Mouse (Mus musculus): ENCODE measurements around the gene 2310011J03Rik.

The 2310011J03Rik gene

DNA sequence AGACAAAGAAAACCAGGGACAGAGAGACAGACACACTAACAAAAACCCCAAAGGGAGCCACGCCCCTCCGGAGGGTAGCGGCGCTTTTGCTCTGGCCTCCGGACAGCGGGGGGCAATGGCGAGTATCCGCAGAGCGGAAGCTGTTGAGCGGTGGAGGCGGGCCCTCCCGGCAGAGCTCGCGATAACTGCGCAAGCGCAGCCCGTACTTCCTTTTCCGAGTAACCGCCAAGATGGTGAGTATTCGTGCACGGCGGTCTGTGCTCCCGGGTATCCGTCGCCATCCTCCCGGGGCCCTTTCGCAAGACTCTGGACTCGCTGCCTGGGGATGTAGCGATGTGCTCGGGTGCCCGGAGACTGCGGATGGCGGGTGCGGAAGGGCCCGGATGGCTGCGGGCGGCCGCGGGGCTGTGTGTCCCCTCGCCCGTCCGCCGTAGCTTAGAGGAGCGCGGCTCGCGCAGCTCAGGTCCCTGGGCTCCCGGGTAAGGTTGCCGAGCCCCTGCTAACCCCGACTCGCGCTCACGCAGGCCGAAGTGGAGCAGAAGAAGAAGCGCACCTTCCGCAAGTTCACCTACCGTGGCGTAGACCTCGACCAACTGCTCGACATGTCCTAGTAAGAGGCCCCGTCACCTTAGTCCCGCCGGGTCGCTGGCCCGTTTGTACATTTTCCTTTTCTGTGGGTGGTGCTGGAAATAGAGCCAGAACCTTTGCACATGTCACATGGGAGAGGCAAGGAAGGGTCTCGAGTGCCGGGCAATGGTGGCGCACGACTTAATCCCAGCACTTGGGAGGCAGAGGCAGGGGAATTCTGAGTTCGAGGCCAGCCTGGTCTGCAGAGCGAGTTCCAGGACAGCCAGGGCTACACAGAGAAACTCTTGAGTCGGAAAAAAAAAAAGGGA, 27.8 kb downstream of the 2310011J03Rik start, which contains the start of gene Rps15:
TSS of gene Rps15 (plus strand) at position 203 of the 896 bp plus-strand sequence.
- peak; percentile 97 for DNase-seq (ENCODE audit: low read depth)

DNA sequence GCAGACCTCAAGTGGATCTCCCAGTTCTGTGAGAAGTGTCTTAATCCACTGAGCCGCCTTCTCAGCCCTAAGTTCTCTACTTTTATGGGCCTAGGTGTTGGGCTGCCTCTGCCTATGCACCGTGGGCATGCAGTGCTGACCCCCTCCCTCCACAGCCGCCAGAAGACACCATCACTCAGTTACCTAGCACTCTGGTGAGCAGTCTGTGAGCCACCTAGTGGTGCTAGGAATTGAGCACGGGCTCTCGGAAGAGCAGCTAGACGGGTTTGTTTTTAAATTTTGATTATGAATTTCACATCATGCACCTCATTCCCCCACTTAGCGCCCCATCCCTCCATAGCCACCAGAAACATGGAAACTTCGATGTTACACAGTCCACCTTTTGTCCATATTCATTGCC, 31.7 kb downstream of the 2310011J03Rik start:
- DNase-seq (ENCODE audit: low read depth): peak; percentile 30

DNA sequence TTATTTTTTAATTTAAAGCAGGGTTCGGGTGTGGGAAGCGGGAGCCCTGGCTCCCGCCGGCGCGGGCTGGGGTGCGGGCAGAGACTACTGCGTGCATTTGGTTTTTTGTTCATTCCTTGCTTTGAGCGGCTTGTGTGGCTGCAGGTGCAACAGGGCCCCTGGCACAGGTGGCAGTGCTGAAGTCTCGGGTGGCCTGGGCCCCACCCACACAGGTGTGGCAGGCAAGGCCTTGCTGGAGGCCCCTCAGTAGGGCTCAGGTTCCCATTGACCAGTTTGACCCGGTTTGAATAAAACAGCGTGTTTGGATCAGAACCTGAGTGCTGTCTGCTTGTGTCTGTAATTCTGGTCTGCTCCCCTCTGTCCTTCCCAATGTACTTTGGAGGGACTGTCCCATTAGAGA, 32.2 kb downstream of the 2310011J03Rik start:
- DNase-seq (ENCODE audit: low read depth): no peak

DNA sequence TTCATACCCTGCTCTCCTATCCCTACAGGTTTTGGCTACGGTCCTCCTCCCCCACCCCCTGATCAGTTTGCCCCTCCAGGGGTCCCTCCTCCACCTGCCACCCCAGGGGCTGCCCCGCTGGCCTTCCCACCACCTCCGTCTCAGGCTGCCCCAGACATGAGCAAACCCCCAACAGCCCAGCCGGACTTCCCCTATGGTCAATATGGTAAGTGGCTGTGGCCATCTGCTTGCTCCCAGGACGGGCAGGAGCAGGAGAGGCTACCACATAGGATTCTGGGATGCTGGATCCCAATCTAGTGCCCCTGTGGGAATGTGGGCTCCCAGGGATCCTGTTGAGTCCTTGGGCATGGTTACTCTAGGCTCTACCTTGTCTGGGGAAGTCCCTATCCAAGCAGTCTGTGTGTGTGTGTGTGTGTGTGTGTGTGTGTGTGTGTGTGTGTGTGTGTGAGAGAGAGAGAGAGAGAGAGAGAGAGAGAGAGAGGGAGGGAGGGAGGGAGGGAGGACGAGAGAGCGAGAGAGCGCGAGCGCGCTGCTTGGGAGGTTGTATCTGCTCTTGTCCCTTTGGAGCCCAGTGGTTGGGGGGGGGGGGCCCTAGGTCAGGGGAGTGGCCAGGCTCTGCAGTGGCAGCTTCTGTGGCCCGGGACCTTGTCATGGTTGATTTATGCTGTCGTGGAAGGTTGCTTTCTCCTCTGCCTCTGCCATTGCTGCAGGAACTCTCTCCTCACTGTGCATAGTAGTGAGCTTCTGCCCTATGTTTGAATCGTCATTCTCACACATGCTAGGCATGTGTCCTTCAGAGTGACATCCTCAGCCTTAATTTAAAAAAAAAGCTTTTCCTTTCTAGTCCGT, 34.9 kb downstream of the 2310011J03Rik start:
- DNase-seq (ENCODE audit: low read depth): no peak

DNA sequence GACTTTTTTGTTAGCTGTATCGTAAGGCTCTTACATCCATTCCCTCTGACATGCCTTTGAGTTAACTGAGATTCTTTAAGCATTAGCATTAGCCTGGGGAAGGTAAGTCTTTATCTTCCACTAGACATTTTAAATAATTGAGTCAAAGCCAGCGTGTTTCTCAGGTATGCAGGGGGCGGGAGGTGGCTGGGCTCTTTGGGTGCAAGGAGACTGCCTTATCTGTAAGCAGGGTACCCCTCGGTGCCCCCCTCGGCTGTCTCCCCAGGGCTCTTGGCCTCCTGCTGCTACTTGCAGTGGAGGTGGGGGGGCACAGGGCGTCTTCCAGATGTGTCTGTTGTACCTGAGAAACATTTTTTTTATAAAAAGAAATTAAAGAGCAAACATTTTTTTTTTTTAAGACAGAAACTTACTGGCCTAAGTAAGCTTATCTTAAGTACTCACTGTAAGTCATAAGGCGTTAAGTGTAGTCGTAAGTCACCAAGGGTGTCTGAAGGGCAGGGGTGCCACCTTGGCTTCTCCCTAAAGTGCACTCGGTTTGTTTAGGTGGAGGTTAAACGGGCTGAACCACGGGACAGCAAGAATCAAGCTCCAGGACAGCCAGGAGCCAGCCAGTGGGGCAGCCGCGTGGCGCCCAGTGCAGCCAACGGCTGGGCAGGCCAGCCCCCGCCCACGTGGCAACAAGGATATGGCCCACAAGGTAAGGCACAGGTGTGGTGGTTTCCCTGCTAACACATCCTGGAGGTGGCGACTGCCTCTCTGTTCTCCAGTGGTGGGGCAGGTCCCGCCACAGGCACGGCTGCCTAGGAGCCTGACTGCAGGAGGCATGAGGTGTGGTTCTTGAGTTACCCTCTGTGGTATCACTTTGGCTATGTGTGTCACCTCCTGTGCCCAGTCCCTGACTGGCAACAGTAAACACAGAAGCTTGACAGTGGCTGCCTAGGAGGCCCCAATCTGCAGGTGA, 37.6 kb downstream of the 2310011J03Rik start:
- DNase-seq (ENCODE audit: low read depth): no peak

DNA sequence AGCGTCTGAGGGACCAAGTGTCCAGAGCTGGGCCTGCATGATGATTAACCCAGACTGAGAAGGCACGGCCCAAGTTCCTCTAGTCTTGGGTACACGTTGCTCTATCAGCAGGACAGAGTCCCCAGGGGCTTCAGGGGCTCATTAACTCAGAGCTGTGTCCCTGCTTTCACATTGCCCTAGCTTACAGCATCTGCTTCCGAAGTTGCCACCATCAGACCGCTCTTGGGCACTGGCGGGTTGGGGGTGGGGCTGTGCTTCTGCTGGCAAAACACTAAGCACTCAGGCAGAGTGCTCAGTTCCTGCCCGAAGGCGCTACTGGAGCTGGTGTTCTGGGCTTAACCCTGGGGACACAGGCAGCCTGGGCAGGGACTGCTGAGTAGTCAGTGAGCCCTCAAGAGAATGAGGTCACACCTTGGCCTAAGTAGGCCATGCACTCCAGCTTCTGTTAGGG, 38.4 kb downstream of the 2310011J03Rik start:
- no peak for DNase-seq (ENCODE audit: low read depth)

DNA sequence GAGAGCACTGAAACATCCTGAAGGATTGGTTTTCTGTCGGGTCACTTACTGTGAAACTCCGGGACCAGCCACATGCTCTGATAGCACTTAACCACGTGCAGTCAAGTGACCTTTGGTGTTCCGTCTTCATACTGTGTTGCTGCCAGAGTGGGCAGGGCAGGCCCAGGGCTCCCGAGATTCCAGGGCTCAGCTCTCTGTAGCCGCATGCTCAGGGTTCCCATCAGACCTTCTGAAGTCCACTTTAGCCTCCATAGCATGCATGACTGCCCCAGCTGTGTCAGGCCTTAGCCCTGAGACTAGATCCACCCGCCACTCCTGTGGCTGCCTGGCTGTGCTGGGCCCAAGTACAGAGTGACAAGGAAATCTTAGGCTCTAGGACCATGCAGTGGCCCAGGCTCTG, 39.0 kb downstream of the 2310011J03Rik start:
- no peak for DNase-seq (ENCODE audit: low read depth)

DNA sequence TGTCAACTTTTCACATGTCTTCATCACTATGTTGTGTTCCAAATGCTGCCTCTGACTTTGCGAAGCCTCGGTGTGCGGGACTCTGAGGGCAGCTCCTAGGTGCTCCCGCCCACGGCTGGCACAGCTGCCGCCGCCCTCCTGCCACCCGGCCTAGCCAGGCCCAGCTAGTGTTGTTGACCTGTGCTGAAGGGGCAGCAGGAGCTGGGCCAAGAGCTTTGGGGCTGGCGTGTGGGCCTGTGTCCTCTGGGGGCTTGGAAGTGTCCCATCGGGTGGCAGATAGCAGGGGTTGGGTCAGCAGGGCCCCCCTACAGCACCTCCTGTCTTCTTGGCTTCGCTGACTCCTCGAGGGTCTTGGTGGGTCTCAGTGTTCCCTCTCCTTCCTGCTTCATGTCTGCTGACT, 41.1 kb downstream of the 2310011J03Rik start:
- DNase-seq (ENCODE audit: low read depth): no peak

DNA sequence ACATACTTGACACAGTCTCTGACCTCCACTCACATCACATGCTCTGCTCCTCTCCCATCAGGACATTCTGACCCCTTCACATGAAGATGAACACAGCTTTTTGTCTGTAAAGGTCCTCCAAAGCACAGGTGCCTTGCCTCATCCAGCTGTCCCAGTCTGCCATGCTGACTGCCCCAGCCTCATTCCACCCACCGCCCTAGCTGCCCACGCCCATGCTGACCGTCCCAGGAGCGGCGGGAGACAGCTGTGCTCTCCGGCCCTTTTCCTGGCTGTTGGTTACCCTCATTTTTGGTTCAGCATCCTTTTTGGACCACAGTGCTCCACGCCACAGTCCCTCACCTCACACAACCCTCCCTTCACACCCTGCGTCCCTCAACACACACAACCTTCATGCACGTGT, 41.9 kb downstream of the 2310011J03Rik start:
- DNase-seq (ENCODE audit: low read depth): no peak

DNA sequence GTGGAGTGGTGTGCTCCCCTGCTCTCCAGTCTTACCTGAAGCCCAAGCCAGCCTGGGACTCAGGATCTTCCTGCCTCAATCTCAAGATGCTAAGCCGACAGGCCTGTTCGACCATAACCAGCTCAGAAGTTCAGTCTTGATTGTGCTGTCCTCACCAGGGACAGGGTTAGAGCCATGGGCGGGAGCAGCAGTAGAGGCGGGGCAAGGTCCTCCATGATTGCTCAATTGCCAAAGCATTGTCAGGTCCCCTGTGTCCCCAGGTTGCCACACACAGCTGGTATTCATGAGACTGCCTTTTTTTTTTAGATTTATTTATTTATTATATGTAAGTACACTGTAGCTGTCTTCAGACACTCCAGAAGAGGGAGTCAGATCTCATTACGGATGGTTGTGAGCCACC, 44.1 kb downstream of the 2310011J03Rik start:
- DNase-seq (ENCODE audit: low read depth): peak; percentile 34

DNA sequence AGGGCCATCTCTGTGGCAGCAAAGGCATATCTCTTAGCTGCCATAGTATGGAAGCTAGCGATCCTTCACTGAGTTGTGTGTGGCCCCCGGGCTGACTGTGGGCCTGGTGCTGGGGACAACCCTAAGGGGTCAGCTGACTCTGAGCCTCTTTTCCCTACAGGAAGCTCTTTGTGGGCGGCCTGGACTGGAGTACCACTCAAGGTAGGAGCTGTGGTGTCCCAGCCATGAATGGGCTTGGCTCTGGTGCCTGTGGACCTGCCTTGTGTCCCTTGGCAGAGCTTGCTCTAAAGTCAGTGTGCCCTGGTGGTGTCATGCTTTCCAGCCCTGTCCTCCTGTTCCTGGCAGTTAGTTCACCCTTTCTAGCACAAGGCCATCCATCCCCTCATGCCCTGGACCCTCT, 46.5 kb downstream of the 2310011J03Rik start:
- DNase-seq (ENCODE audit: low read depth): no peak

DNA sequence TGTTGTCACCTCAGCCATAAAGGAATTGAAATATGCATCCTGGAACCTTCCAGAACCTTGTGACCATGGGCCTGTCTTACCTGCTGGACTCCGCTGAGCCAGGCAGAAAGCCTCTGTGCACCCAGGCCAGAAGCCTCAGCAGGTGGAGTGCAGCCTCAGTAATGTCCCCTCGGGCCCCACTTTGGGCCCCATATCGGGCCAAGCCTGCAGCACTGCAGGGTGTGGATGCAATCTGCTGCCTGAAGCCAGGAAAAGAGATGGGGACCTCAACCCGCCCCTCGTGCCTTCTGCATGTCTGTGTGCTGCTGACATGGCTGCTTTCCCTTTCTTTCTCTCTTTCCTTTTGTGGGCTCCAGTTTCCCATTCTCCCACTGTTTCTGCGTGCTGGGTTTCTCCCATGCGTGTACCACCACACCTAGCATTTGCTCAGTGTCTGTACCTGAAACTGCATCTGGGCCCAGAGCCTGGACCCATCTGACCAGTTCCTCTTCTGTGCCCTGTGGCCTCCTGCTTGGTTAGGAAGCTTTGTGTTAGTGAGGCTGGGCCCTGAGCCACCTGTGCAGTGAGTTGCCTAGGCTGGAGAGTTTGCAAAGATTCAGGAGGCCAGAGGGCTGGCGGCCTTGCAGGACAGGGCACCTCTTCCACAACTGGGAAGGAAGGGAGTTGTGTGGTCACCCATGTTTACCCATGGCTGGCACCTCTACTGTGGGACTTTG, 48.3 kb downstream of the 2310011J03Rik start:
- no peak for DNase-seq (ENCODE audit: low read depth)

DNA sequence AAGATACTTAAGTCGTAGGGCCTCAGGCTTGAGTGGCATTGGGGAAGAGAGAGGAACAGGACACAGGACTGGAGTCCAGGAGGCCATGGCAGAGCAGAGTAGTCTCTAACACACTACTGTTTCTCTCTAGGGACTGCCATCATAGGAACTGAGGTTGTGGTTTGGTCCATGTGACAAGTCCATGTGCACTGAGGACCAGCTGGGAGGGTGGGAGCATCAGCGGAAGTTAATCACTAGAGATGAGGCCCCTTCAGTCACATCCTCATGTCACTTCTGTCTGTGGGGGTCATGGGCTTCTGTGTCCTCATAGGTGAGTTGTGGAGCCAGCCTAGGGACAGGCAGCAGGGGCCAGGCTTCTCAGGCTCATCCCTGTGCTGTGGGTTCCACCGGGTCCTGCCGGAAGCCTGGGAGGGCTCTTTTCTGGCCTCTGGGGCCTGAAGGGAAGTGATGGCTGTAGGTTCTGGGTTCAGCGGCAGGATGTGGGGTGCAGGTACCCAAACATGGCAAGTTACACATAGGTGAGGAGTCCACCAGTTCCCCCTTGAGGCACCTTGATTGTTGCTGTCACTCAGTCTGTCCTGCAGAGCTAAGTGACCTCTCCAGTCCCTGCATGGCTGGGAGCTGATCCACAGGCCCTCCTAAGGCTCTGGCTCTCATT, 49.0 kb downstream of the 2310011J03Rik start:
- no peak for DNase-seq (ENCODE audit: low read depth)

DNA sequence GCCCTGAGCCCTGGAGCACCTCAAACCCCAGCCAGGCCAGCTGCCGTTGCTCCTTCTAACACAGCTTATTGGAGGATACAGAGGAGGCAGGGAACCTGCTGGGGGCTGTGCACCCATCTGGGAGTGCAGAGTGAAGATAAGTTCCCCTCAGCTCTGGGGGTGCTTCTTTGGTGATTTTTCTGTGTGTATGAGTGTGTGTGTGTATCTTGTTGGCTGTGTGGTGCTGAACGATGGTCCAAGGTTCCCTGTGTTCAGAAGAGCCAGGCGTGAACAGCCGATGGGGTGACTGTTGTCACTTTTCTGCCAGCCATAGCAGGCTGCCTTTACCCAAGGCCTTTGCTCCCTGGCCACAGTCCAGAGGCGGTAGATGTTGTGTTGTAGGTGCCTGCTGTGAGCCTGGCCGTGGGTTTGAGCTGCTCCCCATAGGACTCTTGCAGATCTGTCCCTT, 49.6 kb downstream of the 2310011J03Rik start:
- no peak for DNase-seq (ENCODE audit: low read depth)

DNA sequence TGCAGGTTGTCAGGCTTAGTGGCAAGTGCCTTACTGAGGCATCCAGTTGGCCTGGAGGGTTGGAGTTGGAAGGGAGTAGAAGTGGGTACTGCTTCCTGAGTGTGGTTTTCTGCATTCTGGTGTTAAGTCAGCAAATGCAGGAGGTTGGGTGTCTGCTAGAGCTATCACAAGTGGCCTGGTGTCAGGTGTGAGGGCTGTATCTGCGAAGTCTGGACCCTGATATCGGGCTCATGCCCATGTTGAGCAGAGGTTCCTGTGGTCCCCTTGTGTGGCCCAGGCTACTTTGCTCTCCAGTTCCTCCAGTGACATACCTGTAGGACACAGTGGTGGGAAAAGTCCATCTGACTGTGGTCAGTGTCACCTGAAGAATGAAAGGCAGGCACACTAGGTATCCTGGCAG, 50.2 kb downstream of the 2310011J03Rik start:
- DNase-seq (ENCODE audit: low read depth): peak; percentile 59
